Mouse (Mus musculus) spleen, postnatal 4 days (tissue): Measurements from ENCODE around the gene Dixdc1.

Source experiments
- DNase-seq, 2 experiments: peaks; one replicate each; pipeline ENCODE4 v3.0.0; 2022; ENCODE audit warnings: low spot score in 2 of 2

Gene Dixdc1

DNA sequence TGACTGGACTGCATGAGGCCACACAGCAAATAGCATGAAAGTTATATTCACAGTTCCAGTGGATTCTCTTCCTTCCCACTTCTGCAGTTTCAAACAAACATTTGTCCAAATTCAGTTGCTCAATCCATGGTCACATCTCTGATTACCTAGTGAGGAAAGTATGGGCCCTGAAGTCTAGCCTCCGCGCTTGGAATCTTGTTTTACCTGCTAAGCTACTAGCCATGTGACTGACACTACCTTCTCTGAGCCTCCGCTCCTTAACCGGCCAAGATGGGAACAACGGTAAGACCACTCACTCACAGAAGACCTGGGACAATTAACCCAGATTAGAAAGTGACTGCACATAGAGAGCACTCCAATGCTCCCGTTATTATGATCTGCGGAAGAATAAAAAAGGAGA is 6.5 kb upstream of the Dixdc1 start:
- no peak for DNase-seq

- DNase-seq = no peak
Observed at GRCm38 (mm10) chr9:50742744-50743143, 3.4 kb upstream of the Dixdc1 start.

DNA sequence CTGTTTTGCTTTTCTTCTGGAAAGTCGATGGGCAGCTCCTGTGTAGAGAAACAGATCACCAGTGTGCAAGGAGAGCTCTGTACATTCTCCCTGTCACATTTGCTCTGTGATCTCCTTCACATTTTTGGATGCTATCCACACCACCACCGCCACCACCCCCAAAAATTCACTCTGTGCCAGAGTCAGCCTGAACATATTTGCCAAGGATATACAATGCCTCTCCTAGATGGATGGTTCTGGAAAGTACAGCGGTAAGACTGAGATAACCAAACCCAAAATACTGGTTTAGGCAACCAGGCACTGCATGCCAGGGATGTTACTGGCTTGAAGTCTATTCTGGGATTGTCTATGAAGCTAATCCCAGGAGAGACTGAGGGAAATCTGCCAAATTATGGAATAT is 2.9 kb upstream of the Dixdc1 start:
- no peak for DNase-seq

DNA sequence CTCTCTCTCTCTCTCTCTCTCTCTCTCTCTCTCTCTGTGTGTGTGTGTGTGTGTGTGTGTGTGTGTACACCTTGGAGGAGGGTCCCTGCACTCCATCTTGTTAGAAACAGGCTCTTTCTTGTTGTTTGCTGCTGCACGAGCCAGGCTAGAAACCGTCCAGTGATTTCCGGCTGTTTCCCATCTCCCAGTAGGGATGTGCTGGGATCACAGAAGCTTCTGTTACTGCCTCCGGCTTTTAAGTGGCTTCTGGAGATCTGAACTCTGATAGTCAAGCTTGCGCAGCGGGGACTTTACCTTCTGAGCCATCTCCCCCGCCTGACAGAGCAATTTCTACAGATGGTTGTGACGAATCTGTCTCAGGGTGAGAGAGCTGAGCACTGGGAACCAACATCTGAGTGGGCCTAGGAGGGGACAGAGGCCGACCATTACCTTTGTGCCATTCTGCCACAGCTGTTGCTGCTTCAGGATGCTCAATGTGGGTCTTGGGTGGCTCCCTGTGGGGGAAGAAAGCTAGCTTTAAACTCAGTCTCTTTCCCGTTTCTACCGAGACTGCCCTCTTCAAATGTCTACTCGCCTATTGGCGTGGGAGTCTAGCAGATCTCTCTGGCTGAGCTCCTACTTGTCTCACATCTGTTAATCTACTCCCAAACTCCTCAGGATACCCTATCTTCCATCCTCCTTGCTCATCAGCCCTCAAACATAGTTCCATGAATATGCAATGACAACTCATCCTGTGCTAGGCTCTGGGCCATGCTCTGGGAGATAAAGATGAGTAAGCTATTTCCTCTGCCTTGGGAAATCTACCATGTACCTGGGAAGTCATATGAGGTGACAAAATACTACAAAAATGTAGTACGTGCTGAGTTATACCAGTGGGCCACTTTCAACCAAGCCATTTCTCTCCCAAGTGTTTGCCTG is 1.8 kb upstream of the Dixdc1 start:
- no peak for DNase-seq

GRCm38 (mm10) chr9:50734989-50735388 is 4.3 kb downstream of the Dixdc1 start:
- no peak for DNase-seq

- no peak for DNase-seq
Observed at GRCm38 (mm10) chr9:50732560-50732959, 6.8 kb downstream of the Dixdc1 start.

- no peak for DNase-seq
Observed at GRCm38 (mm10) chr9:50729600-50729999, 9.7 kb downstream of the Dixdc1 start.

DNA sequence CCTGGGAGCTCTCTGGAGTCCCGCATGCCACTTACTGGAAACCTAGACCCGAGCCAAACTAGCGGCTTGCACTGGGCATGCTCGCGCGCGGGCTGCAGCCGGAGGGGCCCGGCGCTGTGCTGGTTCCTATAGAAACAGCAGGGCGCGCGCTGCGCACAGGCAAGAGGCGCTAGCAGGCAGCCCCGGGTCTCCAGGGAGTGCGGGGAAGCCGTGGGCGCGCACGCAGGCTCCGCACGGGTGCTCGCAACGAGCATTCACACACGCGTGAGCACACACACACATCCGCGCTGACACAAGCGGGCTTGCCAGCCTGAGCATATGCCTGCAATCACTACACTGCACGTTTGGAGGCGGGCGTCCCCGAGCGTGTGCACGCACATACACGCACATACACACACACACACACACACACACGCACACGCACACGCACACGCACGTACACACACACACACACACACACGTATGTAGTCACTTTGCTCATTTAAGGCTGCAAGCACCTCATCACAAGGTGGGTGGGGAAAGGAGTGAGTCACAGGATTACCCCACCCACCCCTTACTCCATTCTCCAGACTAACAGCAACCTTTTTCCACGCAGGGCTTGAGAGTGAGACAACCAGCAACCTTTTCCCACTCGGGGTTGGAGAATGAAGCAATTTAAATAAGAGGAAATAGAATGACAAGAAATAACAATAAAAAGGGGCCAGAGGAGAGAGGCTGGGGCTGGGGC is 11.2 kb downstream of the Dixdc1 start:
- DNase-seq = peak; percentile 31 to 69

DNA sequence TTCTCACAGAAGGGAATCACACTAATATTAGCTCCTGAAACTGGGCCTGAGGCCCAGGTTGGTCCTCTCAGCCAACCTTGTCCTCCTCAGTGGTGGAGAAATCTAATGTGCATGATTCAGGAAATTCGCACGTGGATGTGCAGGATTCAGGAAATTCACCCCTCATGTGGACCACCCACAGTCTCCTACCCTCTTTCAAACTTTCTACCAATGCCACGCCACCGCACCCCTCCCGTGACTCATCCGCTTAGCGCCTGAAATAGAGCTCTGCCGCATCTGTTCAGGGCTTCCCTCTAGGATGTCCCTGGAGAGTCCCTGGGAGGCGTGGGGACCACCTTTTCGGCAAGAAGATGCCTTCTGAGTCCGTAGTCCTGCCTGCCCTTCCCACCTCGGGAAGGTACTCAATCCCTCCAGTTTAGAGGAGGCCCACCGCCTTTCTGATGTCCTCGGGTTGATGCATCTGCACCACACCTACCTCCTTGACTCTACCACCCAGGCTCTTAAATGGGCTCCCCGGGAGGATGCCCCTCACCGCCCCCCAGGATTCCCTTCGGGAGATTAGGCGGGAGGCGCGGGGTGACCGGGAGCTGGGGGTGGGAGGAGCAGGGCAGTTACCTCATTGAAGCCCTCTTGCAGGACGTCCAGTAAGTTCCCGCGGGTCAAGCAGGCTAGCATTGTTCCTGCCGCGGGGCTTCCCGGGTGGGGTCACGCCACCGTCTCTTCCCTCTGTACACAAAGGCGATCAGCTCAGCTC is 12.0 kb downstream of the Dixdc1 start:
- no peak for DNase-seq

DNA sequence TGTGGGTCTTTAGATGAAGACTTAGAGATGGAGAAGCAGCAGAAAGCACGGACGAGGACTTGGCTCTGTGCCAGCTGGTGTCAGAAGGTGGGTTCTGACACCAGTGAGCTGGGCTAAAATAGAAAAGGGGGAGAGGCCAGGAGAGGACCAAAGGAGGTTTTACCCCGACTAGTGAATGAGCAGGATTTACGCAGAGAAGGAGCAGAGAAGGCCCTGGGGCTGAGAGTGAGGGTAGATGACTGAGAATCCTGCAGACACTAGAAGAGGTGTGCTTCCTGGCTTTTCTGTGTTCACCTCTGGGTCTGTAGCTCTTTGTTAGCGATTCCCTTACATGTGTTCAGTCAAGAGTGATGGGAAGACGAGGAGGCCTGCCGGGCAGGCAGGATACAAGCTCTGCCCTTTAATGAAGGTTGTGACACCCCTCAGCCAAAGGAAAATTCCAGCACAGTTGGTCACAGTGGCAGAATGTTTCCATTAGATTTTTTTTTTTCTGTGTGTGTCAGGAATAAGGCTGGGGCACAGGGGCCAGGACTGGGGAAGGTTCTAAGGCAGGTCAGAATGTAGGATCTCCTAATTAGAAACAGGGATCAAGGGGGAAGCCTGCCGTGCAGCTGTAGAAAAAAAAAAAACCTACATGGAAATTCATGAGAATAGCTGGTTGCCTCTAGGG is 13.3 kb downstream of the Dixdc1 start:
- no peak for DNase-seq

DNA sequence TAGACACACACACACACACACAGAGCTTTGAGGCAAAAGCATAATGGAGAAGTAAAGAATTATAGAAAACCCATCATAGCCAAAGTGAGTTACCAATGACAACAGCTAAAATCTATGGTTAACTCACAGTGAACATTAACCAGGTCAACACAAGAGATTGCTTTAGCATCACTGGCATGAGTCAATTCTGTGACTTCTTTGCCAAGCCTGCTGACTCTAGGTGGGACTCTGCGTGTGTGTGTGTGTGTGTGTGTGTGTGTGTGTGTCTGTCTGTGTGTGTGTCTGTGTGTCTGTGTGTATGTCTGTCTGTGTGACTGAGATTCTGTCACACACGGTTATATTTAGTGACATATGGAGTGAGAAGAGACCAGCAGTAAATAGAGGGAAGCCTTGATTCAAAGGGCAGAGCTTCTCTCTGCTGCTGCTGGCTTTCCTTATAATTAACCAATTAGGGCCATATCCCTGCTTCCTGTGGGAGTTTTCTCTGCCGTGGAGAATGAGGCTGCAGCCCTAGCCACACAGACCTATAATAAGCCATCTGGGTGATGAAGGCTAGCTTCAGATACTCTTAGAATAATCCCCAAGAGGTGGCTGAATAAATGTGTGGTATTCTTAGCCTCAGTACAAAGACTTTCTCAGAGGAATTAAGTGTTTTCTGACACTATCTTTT is 14.5 kb downstream of the Dixdc1 start:
- DNase-seq = no peak

DNA sequence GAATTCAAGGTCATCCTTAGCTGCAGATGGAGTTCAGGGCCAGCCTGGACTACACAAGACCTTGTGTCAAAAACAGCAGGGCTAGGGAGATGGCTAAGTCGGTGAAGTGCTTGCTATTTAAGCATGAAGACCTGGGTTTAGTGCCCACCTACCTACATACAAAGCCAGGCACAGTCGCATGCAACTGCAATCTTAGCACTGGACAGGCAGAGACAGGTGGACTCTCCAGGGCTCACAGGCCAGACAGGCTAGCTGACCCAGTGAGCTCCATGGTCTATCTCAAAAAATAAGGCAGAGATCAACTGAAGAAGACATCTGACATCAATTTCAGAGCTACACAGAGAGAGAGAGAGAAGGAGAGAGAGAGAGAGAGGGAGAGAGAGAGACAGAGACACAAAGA is 15.2 kb downstream of the Dixdc1 start:
- no peak for DNase-seq

DNA sequence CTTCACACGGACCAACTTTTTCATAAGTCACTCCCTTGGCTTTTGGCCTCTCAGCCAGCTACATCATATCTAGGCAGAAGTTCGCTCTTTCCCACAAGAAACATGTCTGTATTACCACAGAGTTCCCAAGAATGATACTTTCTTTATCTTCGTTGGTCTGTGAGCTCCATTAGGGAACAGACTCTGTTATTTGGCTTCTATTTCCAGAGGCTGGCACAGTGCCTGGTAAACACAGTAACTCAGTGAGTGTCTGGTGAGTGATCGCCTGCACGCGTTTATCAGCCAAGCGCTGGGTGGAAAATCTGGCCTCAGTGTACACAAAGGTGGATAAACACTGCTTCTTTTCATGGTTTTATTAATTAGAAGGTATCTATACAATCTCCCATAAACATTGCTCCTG is 15.9 kb downstream of the Dixdc1 start:
- DNase-seq = no peak

GRCm38 (mm10) chr9:50722451-50722911 is 16.8 kb downstream of the Dixdc1 start:
- DNase-seq = no peak

DNA sequence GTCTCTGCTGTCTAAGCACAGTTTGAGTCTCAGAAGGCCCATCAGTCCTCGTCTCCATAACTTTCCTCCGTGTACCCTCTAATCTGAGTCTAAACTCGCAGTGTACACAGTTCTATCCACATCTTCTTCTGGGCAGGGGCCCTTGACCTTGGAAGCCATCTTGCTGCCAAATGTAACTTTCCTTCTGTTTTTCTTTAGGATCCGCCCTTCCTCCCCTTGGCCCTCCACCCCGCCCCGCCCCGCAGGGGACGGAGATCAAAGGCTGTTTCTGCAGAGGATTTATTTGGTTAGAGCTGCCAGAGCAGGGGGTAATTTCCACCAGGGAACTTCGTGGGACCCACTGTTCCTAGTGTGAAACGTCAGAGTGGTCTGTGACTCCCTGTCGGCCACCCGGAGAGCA is 18.3 kb downstream of the Dixdc1 start:
- no peak for DNase-seq

DNA sequence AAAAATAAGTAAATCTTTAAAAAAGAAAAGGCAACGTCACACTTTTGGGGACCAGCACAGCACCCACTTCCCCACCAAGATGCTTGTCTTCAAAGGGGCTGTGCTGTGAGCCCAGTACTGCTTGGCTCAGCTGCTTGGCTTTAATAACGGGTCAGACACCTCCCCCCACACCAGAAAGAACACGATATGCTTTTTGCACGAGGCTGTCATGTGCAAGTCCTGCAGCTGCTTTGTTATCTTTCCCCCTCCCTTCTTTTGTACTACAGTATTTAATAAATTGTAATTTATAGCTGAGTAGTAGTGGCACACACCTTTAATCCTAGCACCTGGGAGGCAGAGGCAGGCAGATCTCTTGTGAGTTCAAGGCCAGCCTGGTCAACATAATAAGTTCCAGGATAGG is 20.4 kb downstream of the Dixdc1 start:
- DNase-seq = no peak

DNA sequence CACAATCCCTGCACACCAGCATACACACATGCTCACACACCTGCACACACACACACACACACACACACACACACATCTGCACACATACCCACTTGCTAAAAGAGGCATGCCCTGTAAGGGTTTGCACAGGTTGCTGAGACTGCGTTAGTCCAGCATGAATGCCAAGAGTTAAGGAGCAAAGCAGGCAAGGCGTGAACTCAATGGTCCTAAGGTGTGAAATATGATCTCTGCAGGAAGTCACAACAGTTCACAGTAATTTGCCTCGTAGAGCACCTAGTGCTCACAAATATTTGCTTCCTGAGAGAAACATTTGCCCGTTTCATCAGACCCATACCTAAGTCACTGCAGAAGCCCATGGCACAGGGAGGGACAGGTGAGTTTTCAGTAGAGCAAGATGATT is 25.1 kb downstream of the Dixdc1 start:
- DNase-seq = no peak

- DNase-seq = no peak
Observed at GRCm38 (mm10) chr9:50711337-50711736, 28.0 kb downstream of the Dixdc1 start.

DNA sequence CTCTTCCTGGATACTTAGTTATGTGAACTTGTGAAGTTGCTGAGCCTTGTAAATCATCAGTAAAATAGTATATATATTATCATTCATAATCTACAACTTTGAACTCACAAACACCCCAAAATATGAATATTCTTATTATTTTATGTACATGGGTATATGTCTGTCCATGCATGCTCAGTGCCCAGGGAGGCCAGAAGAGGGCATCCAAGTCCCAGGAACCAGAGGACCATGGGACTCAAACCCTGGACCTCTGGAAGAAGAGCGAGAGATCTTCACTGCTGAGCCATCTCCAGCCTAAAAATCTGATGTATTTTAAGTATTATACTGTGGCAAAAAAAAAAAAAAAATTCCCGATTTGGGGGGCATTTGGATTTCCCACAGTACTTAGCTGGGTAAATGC is 30.2 kb downstream of the Dixdc1 start:
- no peak for DNase-seq

DNA sequence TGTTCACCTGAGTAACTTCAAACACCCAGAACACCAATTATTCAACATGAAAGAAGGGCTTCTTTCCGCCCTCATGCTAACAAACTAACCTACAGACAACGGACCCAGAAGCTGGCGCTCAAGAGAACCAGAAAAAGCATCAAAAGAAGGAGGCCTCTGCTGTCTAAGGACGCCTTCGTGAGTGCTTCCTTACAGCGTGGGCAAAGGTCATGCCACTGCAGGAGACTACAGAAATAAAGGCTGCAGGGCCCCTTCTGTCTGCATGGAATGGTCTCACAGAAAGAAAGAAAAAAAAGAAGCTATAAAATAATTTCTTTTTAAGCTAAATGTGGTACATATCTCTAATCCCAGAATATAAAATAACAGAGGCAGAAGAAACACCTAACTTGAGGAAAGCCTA is 34.4 kb downstream of the Dixdc1 start:
- DNase-seq = no peak
